Mouse (Mus musculus) Muller cell, postnatal 12 days (primary cell): ENCODE measurements around the gene Xbp1.
"Not testable (repeated sequence)": the region's sequence is repeated elsewhere in the genome, so short reads cannot be mapped to it uniquely, and the experiment has no call there.

Experiments used
- DNase-seq: peaks from one replicate; pipeline ENCODE4 v3.0.0-alpha.2; 2015; ENCODE audit errors: inconsistent ontology term

The Xbp1 gene

GRCm38 (mm10) chr11:5502351-5503051, 18.0 kb upstream of the Xbp1 start:
- DNase-seq = peak; percentile 5

- DNase-seq = no peak
Observed at GRCm38 (mm10) chr11:5505856-5506575, 14.4 kb upstream of the Xbp1 start.

GRCm38 (mm10) chr11:5509215-5510098, 11.0 kb upstream of the Xbp1 start:
- no peak for DNase-seq

- DNase-seq = no peak
Observed at GRCm38 (mm10) chr11:5510099-5510391, 10.4 kb upstream of the Xbp1 start.

DNA sequence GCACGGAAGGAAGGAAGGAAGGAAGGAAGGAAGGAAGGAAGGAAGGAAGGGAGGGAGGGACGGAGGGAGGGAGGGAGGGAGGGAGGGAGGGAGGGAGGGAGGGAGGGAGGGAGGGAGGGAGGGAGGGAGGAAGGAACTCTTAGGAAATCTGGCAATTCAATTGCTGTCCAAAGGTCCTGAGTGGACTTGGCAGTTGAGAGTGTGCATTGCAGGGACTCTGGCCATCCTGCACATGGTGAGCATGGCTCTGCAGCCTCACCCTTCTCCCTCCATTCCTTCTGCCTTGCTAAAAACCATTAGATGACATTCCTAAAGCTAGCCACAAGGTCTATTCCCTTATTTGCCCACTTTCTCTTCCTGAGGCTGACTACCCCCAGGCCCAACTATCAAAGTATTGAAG, 9.8 kb upstream of the Xbp1 start:
- DNase-seq = not testable (repeated sequence)

DNA sequence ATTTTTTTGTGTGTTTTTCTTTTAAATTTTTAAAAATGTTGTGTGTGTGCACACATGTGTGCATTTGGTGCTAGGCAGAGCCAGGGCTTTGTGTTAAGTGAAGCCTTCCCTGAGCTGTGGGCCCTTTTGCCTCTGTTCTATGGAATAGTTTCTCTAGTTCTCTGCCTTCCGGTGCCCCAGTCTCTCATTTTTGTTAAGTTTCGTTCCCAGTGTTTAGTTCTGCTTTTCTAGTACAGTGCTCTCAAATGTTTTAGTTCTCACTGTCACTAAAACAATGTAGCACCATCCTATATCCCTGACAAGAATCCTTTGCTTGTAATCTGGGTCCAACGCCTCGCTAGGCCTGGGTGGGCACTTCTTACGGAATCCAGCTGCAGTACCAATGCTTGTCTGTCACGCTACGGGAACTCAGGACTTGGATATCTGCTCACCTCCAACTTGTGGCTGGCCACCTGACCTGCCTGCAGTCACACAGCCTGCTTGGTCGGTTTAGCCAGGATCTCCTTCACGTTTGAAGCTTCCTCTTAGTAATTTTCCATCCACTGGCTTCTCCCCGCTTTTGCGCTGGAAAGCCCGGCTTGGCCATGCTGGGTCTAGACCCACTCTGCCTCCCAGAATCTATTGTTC, 8.2 kb upstream of the Xbp1 start:
- no peak for DNase-seq

- no peak for DNase-seq
Observed at GRCm38 (mm10) chr11:5512961-5513360, 7.5 kb upstream of the Xbp1 start.

DNA sequence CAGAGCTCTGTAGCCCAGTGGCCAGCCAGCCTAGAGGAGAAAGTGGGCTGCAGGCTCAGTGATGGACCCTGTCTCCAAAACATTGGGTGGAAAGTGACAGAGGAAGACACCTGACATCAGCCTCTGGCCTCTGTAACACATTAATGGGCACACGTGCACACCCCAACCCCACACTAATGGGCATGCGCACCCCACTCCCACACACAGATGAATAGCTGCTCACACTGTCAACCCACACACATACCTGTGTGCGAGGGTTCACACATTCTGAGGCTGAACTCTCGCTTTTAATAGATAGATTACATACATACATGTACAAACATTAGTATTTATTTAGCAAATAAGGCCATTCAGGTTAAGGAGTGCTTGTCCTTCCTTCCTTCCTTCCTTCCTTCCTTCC, 6.4 kb upstream of the Xbp1 start:
- no peak for DNase-seq

DNA sequence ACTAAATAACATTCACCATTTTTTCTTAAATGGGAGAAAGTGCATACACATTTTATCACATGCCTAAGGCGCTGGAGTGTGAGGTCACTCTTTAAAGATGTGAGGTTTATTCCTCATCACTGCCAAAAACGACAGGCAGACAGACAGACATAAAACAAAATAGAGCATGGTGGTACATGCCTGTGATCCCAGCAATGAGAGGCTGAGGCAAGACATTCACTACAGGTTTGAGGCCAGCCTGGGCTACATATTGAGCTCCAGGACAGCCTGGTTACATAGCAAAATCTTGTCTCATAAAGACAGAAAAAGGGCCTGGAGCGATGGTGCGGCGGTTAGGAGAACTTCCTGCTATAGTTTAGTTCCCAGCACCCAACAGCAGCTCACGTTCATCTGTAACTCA, 5.3 kb upstream of the Xbp1 start:
- DNase-seq = no peak

- no peak for DNase-seq
Observed at GRCm38 (mm10) chr11:5515655-5516054, 4.8 kb upstream of the Xbp1 start.

GRCm38 (mm10) chr11:5516151-5516550, 4.3 kb upstream of the Xbp1 start:
- no peak for DNase-seq

GRCm38 (mm10) chr11:5516617-5517016, 3.8 kb upstream of the Xbp1 start:
- no peak for DNase-seq

DNA sequence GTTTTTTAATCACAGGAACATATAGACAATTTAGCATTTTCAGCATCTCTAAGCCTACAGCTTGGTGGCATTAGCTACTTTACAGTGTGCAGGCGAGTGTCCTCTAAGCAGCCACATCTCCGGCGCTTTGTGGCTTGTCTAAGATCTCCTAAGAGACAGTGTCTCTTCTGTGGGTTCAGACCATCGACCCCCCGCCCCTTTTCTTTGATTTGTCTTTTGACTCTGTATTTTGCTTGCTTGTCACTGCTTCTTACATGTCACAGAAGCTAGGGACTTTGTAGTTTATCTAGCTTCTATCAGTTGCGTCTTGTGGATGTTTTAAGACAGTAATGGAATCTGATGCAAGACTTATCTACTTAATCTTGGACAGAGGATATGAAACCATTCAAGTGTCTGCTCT, 3.1 kb upstream of the Xbp1 start:
- no peak for DNase-seq

DNA sequence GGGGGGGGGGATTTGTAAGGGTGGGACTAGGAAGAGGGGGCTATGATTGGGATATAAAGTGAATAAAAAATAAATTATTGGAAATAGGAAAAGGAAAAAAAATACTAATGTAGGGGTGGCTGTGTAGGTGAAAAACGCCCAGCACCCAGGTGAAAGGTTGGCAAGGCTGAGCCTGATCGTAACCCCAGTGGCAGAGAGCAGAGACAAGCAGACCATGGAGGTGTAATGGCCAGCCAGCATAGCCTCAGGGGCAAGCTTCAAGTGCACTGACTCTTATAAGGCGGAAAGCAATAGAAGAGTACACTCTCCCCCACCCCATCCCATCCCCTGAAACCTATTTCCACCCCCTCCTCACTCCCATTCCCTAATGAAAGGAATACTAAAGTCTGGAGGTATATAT, 778 bp upstream of the Xbp1 start:
- DNase-seq = no peak

DNA sequence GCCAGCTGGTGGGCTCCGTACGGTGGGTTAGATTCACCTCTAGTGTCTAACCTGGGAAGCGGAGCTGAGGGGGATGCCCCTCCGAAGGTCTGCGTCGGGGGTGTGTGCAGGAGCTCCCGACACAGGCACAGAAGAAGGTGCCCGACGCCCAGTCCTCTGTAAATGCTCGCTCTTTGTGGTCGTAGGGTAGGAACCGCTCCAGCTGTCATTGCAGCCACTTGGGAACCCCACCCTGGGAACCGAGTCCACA, 732 bp downstream of the Xbp1 start:
- no peak for DNase-seq

DNA sequence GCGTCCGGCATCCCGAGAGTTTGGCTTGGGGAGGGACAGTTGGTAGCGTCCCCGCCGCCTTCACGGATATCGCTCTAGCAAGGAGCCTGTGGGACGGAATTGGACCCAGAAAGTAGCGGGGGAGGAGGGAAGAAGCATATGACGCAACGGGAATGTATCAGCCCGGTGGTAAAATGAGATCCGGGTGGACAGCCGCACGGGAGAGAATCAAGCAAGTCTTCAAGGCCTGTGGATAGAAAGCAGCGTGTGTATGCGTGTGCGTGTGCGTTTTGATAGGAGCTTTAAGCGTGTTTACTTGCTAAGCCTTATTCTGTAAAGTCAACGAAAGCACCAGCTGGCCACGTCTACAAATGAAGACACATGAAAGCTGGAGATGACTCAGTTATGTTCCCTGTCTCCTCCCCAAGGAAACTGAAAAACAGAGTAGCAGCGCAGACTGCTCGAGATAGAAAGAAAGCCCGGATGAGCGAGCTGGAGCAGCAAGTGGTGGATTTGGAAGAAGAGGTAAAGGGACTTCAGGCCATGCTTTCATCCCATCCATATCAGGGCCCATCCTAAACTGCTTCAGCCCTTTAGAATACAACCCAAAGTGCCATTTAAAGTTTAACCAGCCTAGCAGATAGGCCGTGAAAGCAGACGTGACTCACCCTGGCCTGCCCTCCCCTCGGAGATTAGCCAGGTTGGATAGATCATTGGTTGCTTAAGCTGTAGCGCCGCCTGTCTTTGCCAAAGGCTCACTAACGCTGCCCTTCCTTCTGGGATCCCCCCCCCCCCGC, 1.2 kb downstream of the Xbp1 start:
- DNase-seq = peak; percentile 84

- no peak for DNase-seq
Observed at GRCm38 (mm10) chr11:5522798-5523415, 2.4 kb downstream of the Xbp1 start.

- DNase-seq = no peak
Observed at GRCm38 (mm10) chr11:5525418-5525817, 5.0 kb downstream of the Xbp1 start.

DNA sequence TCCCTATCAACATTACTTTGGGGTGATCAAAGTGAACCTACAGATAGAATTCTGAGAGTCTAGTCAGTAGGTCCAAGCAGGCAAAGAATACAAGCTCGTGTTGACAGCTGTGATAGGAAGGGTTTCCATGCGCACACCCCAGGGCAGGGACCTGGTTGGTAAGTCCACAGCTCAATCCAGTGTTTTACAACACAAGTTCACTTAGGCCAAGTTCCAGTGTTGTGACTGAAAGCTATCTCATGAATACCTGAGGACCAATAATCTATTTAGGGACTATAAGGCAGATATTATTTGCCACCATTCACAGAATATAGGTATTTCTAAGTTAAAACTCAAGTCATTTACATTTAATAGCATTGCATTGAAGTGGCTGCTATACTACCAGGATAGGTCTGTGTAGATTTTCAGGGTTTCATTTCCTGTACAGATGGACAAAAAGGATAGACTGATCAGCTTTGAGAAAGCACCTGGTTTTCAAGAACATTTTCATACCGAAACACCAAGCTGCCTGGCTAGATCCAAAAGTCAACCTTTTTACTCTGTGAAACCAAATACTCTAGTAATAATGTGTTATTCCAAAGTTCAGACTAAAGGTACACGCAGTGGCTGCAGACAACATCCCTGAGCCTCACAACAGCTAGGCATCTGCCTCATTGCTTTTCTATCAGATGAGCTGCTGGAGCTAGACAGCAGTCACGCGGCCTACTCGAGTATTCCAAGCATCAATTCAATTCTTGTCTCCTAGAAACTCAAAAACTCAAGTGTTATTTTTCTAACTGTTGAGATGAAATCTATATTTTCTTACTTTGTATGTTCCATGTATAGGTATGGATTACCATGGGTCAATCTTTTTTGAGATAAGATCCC, 6.3 kb downstream of the Xbp1 start:
- DNase-seq = no peak

- DNase-seq = no peak
Observed at GRCm38 (mm10) chr11:5527865-5528523, 7.5 kb downstream of the Xbp1 start.
